ENCODE assay signal across 19 mouse cellular contexts in the genomic region with DNA sequence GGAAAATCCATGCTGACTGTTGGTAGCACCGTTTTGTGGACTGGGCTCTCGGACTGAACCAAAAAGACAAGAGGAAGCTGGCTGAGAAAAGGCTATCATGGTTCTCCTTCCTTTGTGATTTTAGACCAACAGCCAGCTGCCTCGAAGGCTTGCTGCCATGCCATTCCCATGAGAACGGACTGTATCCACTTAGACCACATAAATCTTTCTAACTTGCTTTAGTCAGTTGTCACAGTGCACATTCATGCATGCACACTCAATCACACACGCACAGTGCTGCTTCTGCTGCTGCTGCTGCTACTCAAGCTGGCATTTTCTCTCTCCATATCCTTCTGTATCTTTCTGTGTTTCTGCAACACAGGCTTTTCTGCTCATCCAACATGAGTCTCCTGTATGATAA.
DNase-seq lines count a peak whose midpoint lies in the region; ATAC-seq and TF ChIP-seq lines count a peak whose summit lies in the region.
"Had no signal": no experiment of that assay in that cellular context is flagged by ENCODE, and none has a peak within 500 bp of the region (broad histone marks: within the 10 kb centered on the region; RNA-seq: fewer than 3 reads in every experiment).

No protein-coding gene starts in this region.

- DNase-seq in adrenal gland, postnatal 10 days = peak; percentile 60
- no peak for DNase-seq in adrenal gland, adult 18-20 months (ENCODE audit: low spot score in 2 of 2)
- DNase-seq in left cerebral cortex, postnatal 4 days = peak; percentile 55
- no peak for DNase-seq in left cerebral cortex, postnatal 14 days (ENCODE audit: low spot score in 2 of 2)
- no peak for DNase-seq in c-Kit-positive CD71-positive TER-119-positive erythroid progenitor cells, embryonic 14.5 days (ENCODE audit: low spot score)
- DNase-seq: cerebellum, postnatal 36 days; gastrocnemius, adult 2 months; heart, adult 11 months; kidney, adult 18-20 months; lung, postnatal 10 days had no signal

- intact Hi-C loops in left cerebral cortex, postnatal 4 days (cut with DNase I) = no loop called here
- intact Hi-C loops in left cerebral cortex, postnatal 14 days (cut with DNase I) = no loop called here

- no peak for TF ChIP-seq CTCF in embryonic fibroblast, embryonic 13.5 days (IDR thresholded peaks at IDR 0.05; ENCODE audit: borderline replicate concordance, insufficient read depth, low read length)

- no peaks in the 10 kb centered on the region for H3K27me3 ChIP-seq in forebrain, embryonic 12.5 days
- H3K27me3 ChIP-seq: embryonic facial prominence, embryonic 15.5 days; forebrain, embryonic 13.5 days; stomach, embryonic 15.5 days had no signal

- peaks cover 9% of the 10 kb centered on the region; the same call in 1 of the 2 replicates for H3K4me1 ChIP-seq in embryonic fibroblast, embryonic 13.5 days (ENCODE audit: control insufficient read depth, insufficient read depth, low read length)
- H3K4me1 ChIP-seq in forebrain, embryonic 12.5 days = no peaks in the 10 kb centered on the region
- H3K4me1 ChIP-seq: embryonic facial prominence, embryonic 15.5 days; forebrain, embryonic 13.5 days; stomach, embryonic 15.5 days had no signal

- no peaks in the 10 kb centered on the region for H3K9me3 ChIP-seq in forebrain, embryonic 12.5 days
- H3K9me3 ChIP-seq: embryonic facial prominence, embryonic 15.5 days; forebrain, embryonic 13.5 days; stomach, embryonic 15.5 days had no signal

- H3K4me3 ChIP-seq in embryonic fibroblast, embryonic 13.5 days (ENCODE audit: insufficient read depth, low read length) = no peak overlapping the region
- H3K4me3 ChIP-seq in forebrain, embryonic 12.5 days (replicated peaks) = no peak overlapping the region
- H3K4me3 ChIP-seq: embryonic facial prominence, embryonic 15.5 days; forebrain, embryonic 13.5 days; gastrocnemius, adult 2 months; myocyte; stomach, embryonic 15.5 days had no signal

- TF ChIP-seq POLR2A in embryonic fibroblast, embryonic 13.5 days (IDR thresholded peaks at IDR 0.05; ENCODE audit: low read depth, low read length) = no peak

- peak overlapping the region; percentile 42; the same call in 1 of the 2 replicates for H3K27ac ChIP-seq in embryonic fibroblast, embryonic 13.5 days (ENCODE audit: insufficient read depth, low read length)
- H3K27ac ChIP-seq in forebrain, embryonic 12.5 days = no peak overlapping the region
- H3K27ac ChIP-seq: embryonic facial prominence, embryonic 15.5 days; forebrain, embryonic 13.5 days; gastrocnemius, adult 2 months; liver, embryonic 14.5 days; stomach, embryonic 15.5 days had no signal

- H3K36me3 ChIP-seq in forebrain, embryonic 12.5 days (replicated peaks) = no peaks in the 10 kb centered on the region
- H3K36me3 ChIP-seq: embryonic facial prominence, embryonic 15.5 days; stomach, embryonic 15.5 days had no signal

- 85% methylated on average over 5 of the region's 5 CpGs for WGBS in forebrain, embryonic 12.5 days

- no peak for ATAC-seq in megakaryocyte progenitor cell, adult 5-6 weeks (replicated peaks; ENCODE audit: poor library complexity)
- no peak for ATAC-seq in forebrain, embryonic 12.5 days (ENCODE audit: low FRiP score)
- ATAC-seq: forebrain, embryonic 13.5 days had no signal

- H3K9ac ChIP-seq in forebrain, embryonic 12.5 days = no peak overlapping the region
- H3K9ac ChIP-seq: embryonic facial prominence, embryonic 15.5 days; forebrain, embryonic 13.5 days; liver, embryonic 14.5 days; stomach, embryonic 15.5 days had no signal

- H3K4me2 ChIP-seq in forebrain, embryonic 12.5 days = no peak overlapping the region
- H3K4me2 ChIP-seq: embryonic facial prominence, embryonic 15.5 days; forebrain, embryonic 13.5 days; midbrain, embryonic 11.5 days; stomach, embryonic 15.5 days had no signal

Comparison
In these comparisons a context has a peak if more than half of its experiments do, and no peak if none do; other contexts are left out.
1. DNase-seq: peak in adrenal gland, postnatal 10 days (single experiment) and left cerebral cortex, postnatal 4 days (single experiment); none in adrenal gland, adult 18-20 months (0 of 2), left cerebral cortex, postnatal 14 days (0 of 2) and c-Kit-positive CD71-positive TER-119-positive erythroid progenitor cells, embryonic 14.5 days (single experiment).